Mouse (Mus musculus) brown adipose tissue, adult 24 weeks (tissue): ENCODE measurements around the gene Tmem53. TPM values are rescaled to one million over a fixed set of nuclear protein-coding genes. Genes with fewer than 3 reads are reported as not detected.

ENCODE experiments used
- H3K27ac ChIP-seq: fragments of 200-500 bp; replicated peaks from 2 replicates; pipeline ENCODE4 v1.5.1; 2012; ENCODE audit warnings: low read depth, mild to moderate bottlenecking, low read length
- H3K4me1 ChIP-seq: fragments of 200-500 bp; 2 replicates; pipeline ENCODE4 v1.6.1; 2012; ENCODE audit warnings: low read length, mixed read lengths; ENCODE audit not compliant: control insufficient read depth, insufficient read depth, insufficient read length
- H3K4me3 ChIP-seq: fragments of 200-500 bp; 2 replicates; pipeline ENCODE4 v1.5.1; 2012; ENCODE audit warnings: low read depth, mild to moderate bottlenecking, low read length, moderate library complexity; ENCODE audit not compliant: insufficient read depth
- polyA plus RNA-seq: library from polyadenylated mRNA; stranded (reverse); fragments of >200 nt; gene quantifications from 2 replicates; pipeline ENCODE4 v1.2.4, GENCODE M21; 2012; ENCODE audit not compliant: missing spikeins, insufficient read depth, insufficient read length

The Tmem53 gene
- polyA plus RNA-seq, 1 experiment = 26.6 TPM

DNA sequence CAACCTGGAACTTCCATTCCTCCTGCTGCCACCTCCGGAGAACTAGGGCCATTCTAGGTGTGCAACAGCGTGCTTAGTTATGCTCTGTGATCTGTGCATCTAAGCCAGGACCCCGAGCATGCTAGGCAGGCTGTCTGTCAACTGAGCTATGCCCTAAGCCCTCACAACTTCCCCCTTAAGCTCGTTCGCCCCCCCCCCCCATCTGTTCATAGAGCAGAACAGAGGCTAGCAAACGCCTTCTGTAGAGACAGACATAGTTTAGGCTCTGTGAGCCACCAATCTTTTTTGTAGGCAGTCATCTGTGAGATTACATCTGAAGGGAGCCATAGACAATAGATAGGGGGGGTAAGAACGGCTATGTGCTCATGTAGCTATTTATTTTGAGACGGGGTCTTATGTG, 11.2 kb downstream of the Tmem53 start:
- Histone ChIP-seq H3K4me3 (no peak overlapping the region), H3K27ac (no peak overlapping the region), H3K4me1 (no peaks in the 10 kb centered on the region)

DNA sequence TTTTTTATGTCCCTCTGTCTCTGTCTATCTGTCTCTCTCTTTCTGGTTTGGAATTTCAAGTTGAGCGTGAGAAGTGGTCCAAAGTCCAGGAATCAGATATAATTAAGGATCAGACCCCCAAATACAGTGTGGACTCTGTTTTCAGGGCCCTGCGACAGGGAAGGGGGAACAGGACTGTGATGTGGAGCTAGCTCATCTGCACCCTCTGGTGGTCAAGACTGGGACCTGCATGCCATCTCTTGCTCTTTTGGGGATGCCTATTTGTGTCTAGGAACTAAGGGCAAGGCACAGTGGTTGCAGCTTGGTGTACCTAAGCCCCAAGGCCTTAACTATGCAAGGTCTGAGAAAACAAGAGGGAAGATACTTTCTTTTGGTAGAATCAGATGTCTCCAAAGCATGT, 15.5 kb downstream of the Tmem53 start:
- H3K4me1 ChIP-seq = no peaks in the 10 kb centered on the region
- H3K4me3 ChIP-seq = no peak overlapping the region
- H3K27ac ChIP-seq = no peak overlapping the region

DNA sequence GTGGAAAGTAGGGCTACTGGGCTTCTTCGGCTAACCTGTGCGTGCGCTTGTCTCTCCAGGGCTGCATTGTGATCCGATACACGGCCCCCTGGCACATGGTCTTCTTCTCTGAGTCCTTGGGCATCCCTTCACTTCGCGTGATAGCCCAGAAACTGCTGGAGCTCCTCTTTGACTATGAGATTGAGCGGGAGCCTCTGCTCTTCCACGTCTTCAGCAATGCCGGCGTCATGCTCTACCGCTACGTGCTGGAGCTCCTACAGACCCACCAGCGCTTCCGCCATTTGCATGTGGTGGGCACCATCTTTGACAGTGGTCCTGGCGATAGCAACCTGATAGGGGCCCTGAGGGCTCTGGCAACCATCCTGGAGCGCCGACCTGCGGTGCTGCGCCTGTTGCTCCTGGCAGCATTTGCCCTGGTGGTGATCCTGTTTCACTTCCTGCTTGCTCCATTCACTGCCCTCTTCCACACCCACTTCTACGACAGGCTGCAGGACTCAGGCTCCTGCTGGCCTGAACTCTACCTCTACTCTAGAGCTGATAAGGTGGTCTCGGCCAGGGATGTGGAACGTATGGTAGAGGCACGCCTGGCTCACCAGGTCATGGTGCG, 16.2 kb downstream of the Tmem53 start:
- H3K4me3 ChIP-seq = no peak overlapping the region
- no peaks in the 10 kb centered on the region for H3K4me1 ChIP-seq
- H3K27ac ChIP-seq = no peak overlapping the region

DNA sequence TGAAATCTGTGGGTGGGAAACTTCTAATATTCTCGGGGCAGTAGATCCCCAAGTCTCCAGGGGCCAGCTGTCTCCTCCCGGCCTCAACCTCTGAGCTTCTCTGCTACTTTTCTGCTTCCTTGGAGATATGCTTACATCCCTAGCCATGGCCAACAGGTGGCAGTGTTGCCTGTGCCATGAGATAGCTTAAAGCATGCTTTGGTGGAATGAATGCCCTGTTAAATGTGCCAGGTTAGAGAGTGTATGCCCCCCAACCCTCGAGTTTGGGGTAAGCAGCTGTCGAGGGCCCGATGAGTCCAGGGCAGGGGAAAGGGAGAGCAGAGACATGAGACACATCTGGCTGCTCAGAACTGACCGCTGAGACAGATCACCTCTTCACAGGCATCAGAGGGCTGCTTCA, 18.5 kb downstream of the Tmem53 start:
- H3K4me3 ChIP-seq = no peak overlapping the region

DNA sequence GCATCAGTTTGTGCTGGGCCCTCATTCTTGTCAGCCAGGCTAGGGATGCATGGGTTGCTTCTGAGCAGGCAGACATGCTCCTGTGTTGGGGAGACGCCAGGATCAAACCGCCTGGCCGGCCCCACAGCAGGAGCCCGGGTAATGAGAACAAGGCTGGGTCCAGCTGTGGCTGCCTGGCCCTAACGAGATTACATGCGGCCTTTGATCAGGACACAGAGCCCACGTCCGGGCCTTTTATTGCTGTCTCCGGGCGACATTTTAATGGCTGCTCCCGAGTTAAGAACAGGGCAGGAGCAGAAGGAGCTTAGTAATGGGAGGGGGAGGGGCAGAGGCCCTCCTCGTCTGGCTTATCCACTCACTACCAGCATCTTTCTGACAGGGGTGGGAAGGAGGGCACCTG, 20.7 kb downstream of the Tmem53 start:
- Histone ChIP-seq H3K4me3 (no peak overlapping the region), H3K27ac (no peak overlapping the region)

More for the DNA sequence above, 18.5 kb downstream of the Tmem53 start:
- no peaks in the 10 kb centered on the region for H3K4me1 ChIP-seq
- H3K27ac ChIP-seq = no peak overlapping the region

DNA sequence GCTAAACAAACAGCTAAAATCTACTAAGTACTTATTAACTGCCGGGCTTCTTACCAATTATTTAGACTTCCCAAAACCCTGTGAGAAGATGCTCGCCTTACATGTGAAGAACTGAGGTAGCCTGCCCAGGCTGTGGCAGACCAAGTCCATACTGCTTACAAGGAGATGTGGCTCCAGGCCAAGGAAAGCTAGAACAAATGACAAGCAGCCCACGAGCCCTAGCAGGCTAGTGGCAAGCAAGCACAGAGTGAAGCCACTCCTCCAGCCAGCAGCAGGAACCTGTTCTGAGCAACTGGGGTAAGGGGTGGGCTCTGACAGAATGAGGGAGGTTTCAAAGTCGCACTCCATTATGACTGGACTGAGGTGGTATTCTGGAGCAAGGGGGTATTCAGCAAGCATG, 23.0 kb downstream of the Tmem53 start:
- Histone ChIP-seq H3K4me1 (no peaks in the 10 kb centered on the region), H3K4me3 (no peak overlapping the region), H3K27ac (no peak overlapping the region)

More for the DNA sequence above, 20.7 kb downstream of the Tmem53 start:
- no peaks in the 10 kb centered on the region for H3K4me1 ChIP-seq

DNA sequence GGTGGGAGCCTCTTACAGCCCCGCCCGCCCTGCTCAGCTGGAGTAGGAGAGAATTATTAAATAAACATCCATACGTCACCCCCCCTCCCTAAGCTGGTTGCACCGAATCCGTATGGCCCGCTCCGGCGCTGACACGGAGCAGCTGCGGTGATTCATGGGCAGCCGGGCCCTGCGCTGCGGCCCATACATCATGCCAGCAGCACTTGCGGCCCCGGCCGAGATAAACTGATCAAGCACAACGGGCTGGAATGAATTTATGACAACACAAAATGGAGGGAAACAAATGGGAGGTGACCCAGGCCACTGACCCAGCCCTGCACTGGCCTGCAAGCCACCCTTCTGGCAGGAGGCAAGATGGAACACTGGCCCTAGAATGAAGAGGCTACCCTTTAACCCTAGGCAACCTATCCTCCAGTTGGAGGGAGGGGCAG, 24.5 kb downstream of the Tmem53 start:
- Histone ChIP-seq H3K4me3 (no peak overlapping the region), H3K4me1 (no peaks in the 10 kb centered on the region), H3K27ac (no peak overlapping the region)

DNA sequence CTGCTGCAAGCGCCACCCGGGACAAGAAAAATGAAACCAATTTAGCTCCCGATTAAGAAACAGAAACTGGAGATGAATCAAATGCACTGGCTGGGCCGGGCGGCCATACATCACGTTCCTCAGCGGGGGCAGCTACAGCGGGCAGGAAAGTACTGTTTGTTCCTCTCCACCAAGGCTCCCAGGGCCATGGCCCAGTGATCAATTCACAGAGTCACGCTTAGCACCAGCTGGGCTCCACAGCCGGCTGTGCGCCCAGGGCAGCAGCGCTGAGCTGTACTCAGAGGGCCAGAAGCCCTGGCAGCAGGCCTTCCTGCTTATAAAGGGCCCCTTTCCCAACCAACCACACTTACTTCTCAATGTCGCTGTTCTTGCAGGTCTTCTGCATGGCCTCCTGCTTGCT, 25.3 kb downstream of the Tmem53 start:
- H3K4me1 ChIP-seq = no peaks in the 10 kb centered on the region
- H3K4me3 ChIP-seq = no peak overlapping the region
- H3K27ac ChIP-seq = no peak overlapping the region

DNA sequence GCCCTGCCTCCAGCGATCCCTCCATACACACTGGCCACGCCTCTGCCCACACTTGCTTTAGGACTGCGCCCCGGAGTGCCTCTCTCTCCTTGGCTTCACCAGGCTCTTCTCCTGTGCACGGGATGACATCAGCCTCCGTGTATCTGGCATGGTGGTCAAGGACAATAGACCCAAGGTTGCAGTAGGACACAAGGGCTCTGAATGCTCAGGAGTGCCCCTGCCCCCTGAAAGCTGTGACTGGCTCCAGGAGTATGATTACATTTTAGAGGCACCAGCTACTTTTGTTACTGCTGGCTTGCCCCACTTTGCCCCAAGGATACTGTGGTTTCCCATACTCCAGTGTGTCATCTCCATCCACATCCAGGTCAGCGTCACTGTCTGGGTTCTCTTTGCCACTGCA, 25.9 kb downstream of the Tmem53 start:
- Histone ChIP-seq H3K27ac (no peak overlapping the region), H3K4me3 (no peak overlapping the region), H3K4me1 (no peaks in the 10 kb centered on the region)

DNA sequence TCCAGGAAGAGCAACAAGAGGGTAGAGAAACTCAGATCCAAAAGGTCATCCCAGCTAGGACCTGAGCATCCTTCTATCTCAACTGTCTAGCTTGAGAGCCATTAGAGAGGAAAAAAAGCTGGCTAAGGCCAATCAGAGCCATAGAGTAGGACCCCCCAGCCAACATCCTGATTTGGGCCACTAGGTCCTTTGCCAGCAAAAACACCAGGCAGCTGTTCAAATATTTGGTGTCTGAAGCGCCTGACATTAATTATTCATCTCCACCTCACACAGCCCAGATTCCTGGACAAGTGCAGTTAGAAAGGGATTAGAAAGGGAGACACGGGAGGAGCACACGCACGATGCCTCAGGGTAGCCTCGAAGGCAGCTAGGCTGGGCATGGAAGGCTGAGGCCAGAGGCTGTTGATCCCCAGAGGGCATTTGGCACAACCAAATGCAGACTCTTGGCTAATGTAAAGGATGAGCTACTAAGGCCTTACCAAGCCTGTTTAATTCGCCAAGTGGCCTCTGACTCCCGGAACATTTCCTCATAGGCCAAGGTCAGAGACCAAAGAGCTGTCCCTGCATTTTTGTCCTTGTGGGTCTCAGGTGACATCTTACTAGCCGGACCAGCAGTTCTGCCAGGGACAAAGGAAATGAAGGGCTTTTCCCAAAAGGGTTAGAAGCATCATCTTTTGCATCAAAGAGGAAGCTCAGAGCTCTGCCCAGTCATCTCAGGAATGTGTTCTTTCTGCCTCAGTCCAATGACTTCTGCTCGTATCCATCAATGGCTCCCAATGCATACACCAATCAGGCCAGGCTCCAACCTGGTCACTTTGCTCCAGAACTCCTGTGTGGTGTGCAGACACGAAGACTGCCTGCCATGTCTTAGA, 26.9 kb downstream of the Tmem53 start:
- Histone ChIP-seq H3K4me3 (no peak overlapping the region), H3K4me1 (no peaks in the 10 kb centered on the region), H3K27ac (no peak overlapping the region)

DNA sequence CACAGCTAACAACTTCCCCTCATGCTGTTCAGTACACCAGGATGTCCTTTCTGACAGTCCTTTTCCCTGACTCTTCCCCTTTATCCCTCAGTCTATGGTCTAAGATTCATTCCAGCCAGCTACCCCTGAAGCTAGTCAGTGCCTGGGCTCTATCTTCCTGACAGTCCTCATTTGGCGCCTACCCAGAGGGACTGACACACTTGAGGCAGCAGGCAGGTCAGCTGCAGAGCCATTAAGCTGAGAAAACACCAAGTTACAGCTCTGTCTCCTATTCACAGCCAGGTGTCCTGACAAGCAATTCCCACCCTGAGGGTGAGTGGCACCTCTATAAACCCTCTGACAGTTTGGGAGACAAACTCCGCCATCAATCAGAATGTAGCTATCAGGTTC, 27.5 kb downstream of the Tmem53 start:
- Histone ChIP-seq H3K27ac (no peak overlapping the region), H3K4me1 (no peaks in the 10 kb centered on the region), H3K4me3 (no peak overlapping the region)

DNA sequence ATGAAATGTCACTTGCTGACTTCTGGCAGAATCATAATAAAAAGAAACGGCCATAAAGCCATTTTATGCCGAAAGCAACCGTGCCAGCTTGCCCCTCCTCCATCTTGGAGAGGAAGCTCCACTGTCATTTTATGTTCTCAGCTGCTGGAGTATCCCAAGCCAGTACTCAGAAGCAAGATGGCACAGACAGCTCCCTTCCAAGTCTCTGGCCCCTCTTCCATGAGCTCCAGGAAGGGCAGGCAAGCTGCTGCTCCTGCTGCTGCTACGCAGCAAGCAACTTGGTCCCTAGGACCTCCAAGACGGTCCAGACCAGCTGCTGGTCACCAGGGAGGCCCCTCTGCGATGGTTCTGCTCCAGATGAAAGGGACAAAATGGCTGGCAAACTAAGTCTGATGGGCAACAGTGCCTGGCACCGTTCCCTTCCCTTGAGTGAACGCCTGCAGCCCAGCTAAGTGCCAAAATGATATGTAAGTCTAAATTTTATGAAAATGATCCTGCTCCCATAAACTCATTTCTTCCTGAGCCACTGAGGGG, 28.7 kb downstream of the Tmem53 start:
- H3K4me3 ChIP-seq = no peak overlapping the region
- H3K4me1 ChIP-seq = no peaks in the 10 kb centered on the region
- no peak overlapping the region for H3K27ac ChIP-seq

DNA sequence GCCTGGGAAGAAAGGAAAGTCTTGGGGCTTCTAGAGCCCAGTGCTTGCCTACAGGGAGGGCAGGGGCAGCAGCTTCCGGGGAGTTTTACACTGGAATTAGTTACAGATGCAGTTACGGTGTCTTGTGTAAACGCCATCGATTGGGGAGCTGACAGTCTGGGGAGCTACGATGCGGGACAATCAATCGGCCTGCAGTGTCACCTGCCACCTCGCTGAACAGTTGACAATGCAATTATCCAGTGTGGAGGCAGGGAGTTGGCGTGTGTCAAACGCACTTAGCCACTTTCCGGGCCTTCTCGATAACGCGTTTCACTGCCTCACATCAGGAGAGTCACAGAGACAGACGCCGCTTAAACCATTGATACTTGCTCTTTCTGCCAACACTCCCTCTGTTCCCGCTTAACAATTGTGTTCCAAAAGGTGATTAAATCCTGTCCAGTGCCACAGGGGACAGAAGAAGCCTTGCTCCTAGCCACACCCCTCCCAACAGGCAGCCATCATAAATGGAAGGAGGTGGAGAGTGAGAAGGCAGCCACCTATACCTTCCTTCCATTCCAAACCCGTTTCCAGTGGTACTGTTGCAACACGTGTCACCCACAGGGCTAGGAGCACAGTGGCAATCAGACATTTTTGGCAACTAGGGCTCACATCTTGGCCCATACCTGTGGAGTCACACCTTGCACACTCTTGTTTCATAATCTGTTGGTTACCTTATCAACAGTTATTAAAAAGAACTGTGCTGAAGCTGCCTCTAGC, 29.5 kb downstream of the Tmem53 start:
- Histone ChIP-seq H3K27ac (no peak overlapping the region), H3K4me3 (no peak overlapping the region), H3K4me1 (no peaks in the 10 kb centered on the region)

DNA sequence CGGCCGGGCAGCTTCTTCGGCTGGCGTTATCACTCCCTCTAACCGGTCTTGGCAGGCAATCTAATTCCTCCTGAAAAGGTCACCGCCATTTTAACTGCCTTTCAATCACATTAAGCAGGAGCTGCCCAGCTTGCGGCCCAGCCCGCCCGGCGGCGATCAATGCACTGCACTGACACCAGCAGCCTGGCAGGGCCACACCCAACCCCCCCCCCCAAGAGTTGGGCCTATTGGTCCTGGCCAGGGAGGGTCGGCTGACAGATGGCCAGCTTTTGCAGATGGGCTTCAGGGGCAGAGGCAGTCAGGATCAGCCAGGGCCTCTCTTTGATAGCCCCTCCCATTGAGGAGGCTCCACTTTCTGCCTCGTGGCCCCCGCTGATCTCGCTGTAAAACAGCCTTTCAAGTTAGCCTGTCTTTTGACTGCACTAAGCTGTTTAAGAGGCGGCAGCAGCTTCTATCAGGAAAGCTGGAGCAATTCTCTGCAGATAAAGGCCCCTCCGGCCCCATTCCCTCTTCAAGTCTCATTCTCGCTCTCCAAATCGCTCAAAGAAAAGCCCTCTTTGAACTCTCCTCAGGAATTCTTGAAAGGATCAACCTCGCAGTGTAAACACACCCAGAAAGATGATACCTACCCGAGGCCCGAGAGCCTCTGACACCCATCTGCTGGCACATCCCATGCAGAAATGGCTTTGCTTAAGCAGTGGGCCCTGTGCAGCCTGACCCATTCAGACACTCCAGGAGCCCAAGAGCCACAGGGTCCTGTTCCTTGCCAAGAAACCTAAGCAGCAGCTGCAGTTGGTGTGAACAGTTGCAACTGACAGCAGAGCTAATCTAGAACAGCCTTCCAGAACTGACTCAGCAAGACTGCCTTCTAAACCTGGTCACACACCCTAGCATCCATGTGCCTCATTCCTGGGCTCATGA, 31.8 kb downstream of the Tmem53 start:
- Histone ChIP-seq H3K27ac (no peak overlapping the region), H3K4me3 (no peak overlapping the region), H3K4me1 (no peaks in the 10 kb centered on the region)
